Mouse (Mus musculus): Measurements from ENCODE around the gene Gm44965. TPM values are rescaled to one million over a fixed set of nuclear protein-coding genes. Genes with fewer than 3 reads are reported as not detected.
"Not testable (repeated sequence)": the region's sequence is repeated elsewhere in the genome, so short reads cannot be mapped to it uniquely, and the experiment has no call there.

The Gm44965 gene
- polyA plus RNA-seq, 1 experiment from 2014 or later, result 2.3 TPM

DNA sequence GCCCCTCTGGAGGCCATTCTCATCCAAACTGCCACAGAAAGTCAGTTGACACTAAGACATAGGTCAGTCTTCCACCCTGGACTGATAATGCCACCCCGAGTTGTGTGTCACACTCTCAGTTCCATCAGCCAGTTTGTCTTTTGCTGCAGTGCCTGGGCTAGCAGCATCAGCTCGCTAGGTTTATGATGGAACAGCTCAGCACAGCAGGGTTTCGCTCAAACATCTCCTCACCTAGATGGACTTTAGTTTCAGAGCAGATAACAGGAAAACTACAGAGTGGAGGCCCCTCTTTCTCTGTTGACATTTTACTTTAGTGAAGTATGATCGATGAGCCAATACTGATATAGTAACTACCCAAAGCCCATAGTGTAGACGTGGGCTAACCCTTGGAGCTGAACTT lies 21.0 kb downstream of the Gm44965 start:
- Histone ChIP-seq H3K27me3 (ENCODE audit: poor library complexity, severe bottlenecking) (no peaks in the 10 kb centered on the region), H3K36me3 (replicated peaks) (peaks cover 53% of the 10 kb centered on the region), H3K4me3 (no peak overlapping the region), H3K4me1 (no peaks in the 10 kb centered on the region), H3K9me3 (no peaks in the 10 kb centered on the region), H3K27ac (no peak overlapping the region)
- DNase-seq (ENCODE audit: extremely low spot score, low spot score), result no peak
- 96% methylated on average over 5 of the region's 5 CpGs for WGBS

DNA sequence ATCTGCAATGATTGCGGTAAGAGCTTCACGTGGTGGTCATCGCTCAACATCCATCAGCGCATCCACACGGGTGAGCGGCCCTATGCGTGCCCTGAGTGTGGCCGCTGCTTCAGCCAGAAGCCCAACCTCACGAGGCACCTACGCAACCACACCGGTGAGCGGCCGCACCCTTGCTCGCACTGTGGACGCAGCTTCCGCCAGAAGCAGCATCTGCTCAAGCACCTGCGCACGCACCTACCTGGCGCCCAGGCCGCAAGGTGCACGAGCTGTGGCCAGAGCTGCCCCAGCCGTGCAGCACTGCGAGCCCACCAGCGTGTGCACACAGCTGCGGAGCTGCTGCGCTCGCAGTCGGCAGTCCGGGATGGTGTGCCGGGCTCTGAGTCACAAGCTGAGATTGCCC lies 26.3 kb downstream of the Gm44965 start:
- no peak for DNase-seq (ENCODE audit: extremely low spot score, low spot score)
- no peak overlapping the region for H3K4me3 ChIP-seq
- H3K9me3 ChIP-seq, result no peaks in the 10 kb centered on the region
- peaks cover 45% of the 10 kb centered on the region for H3K36me3 ChIP-seq (replicated peaks)
- H3K4me1 ChIP-seq, result no peaks in the 10 kb centered on the region
- H3K27me3 ChIP-seq (ENCODE audit: poor library complexity, severe bottlenecking), result peaks cover 2% of the 10 kb centered on the region
- WGBS, result 95% methylated on average over 30 of the region's 30 CpGs
- H3K27ac ChIP-seq, result no peak overlapping the region

DNA sequence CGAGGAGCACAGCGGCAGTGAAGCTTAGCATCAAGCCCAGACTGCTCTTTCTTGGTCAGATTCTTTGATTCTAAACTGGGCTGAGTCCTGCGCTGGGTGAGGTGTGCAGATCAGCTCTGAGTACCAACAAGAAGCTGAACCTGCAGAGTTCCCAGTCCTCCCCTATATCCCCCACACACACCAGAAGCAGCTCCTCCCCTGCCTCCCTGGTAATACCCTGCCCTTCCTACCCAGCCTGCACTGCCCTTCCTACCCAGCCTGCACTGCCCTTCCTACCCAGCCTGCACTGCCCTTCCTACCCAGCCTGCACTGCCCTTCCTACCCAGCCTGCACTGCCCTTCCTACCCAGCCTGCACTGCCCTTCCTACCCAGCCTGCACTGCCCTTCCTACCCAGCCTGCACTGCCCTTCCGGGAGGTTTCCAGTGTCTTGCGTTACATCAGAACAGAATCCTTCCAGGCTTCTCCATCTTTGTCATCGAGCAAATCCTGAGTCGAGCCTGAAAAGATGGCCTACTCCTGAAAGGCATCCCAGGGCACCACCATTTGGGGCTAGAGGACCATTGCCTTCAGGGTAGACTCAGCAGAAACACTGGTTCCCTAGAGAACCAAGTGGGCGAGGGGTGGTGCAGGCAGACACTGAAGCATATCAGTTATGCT lies 28.6 kb downstream of the Gm44965 start:
- not testable (repeated sequence) for H3K27ac ChIP-seq; H3K4me3 ChIP-seq; H3K9me3 ChIP-seq; DNase-seq (ENCODE audit: extremely low spot score, low spot score)
- 83% methylated on average over 8 of the region's 8 CpGs for WGBS
- peaks cover 11% of the 10 kb centered on the region for H3K4me1 ChIP-seq
- H3K27me3 ChIP-seq (ENCODE audit: poor library complexity, severe bottlenecking), result peaks cover 25% of the 10 kb centered on the region
- H3K36me3 ChIP-seq (replicated peaks), result peaks cover 34% of the 10 kb centered on the region

DNA sequence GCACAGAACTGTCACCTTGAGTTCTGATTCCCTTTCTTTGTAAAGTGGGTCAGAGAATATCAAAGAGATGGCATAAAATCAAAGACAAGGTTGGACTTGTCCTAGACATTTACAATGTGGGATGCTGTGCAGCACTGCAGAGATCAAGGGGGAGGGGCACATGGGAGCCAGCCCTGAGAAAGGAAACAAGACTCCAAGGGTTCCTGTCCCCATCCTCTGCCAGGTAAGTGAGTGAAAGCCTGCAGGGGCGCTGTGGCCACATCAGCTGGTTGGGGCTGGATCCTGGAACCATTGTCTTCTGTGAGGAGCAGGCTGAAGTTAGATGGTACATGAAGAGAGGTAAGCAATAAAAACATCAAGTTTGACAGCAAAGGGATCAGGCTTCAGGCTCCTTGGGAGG lies 29.7 kb downstream of the Gm44965 start:
- H3K27me3 ChIP-seq (ENCODE audit: poor library complexity, severe bottlenecking), result peaks cover 36% of the 10 kb centered on the region
- WGBS, result 25% methylated on average over 1 of the region's 1 CpGs
- DNase-seq (ENCODE audit: extremely low spot score, low spot score), result no peak
- peaks cover 31% of the 10 kb centered on the region for H3K36me3 ChIP-seq (replicated peaks)
- H3K4me1 ChIP-seq, result peaks cover 17% of the 10 kb centered on the region
- H3K4me3 ChIP-seq, result no peak overlapping the region
- H3K9me3 ChIP-seq, result no peaks in the 10 kb centered on the region
- H3K27ac ChIP-seq, result no peak overlapping the region

DNA sequence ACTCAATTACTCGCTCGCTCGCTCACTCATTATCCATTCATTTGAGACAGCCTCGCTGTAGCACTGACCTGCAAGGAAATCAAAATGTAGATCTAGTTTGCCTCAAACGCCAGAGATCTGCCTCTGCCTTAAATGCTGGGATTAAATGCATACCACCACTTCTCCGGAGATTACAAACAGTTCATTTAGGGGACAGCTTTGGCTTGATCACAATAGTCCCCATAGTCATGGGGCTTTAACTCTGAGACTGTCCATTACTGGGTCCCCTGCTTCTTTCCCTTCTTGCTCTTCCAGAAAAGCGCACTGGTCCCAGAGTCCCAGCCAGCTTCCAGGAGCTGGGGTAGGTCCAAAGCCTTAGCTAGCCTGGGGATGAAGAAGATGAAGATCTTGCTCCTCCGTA lies 32.7 kb downstream of the Gm44965 start, which contains the start of gene AI854703:
AI854703 (plus strand) TSS at position 301 of the 400 bp plus-strand sequence.
- H3K9me3 ChIP-seq, result no peaks in the 10 kb centered on the region
- peaks cover 31% of the 10 kb centered on the region for H3K4me1 ChIP-seq
- peak within 1 kb of the TSS; percentile 63 for H3K27ac ChIP-seq
- 22% methylated on average over 8 of the region's 8 CpGs for WGBS
- H3K36me3 ChIP-seq (replicated peaks), result peaks cover 4% of the 10 kb centered on the region
- no peak for DNase-seq (ENCODE audit: extremely low spot score, low spot score)
- H3K27me3 ChIP-seq (ENCODE audit: poor library complexity, severe bottlenecking), result peaks cover 66% of the 10 kb centered on the region
- peak within 1 kb of the TSS; percentile 58 for H3K4me3 ChIP-seq

DNA sequence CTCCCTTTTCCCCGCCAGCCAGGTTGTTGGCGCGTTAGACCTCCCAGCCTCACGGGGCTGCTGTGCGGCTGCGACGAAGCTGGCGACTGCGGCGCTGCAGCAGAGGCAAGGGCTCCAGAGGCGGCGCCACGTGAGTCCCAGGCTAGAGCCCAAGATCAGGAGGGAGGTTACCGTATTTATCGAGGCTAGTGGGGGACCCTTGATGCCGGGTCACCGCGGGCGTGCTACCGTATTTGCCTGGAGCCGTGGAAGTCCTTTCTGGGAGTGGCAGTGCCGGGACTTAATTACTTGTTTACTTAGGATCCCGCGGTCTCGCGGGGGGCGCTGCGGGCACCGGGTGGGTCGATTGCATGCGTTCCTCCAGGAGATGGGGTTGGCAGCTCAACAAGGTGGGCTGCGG lies 33.2 kb downstream of the Gm44965 start:
- WGBS, result under 1% methylated on average over 32 of the region's 32 CpGs
- peaks cover 72% of the 10 kb centered on the region for H3K27me3 ChIP-seq (ENCODE audit: poor library complexity, severe bottlenecking)
- no peaks in the 10 kb centered on the region for H3K36me3 ChIP-seq (replicated peaks)
- peak overlapping the region; percentile 58 for H3K4me3 ChIP-seq
- no peaks in the 10 kb centered on the region for H3K9me3 ChIP-seq
- H3K27ac ChIP-seq, result peak overlapping the region; percentile 63
- H3K4me1 ChIP-seq, result peaks cover 31% of the 10 kb centered on the region
- DNase-seq (ENCODE audit: extremely low spot score, low spot score), result peak; percentile 56

DNA sequence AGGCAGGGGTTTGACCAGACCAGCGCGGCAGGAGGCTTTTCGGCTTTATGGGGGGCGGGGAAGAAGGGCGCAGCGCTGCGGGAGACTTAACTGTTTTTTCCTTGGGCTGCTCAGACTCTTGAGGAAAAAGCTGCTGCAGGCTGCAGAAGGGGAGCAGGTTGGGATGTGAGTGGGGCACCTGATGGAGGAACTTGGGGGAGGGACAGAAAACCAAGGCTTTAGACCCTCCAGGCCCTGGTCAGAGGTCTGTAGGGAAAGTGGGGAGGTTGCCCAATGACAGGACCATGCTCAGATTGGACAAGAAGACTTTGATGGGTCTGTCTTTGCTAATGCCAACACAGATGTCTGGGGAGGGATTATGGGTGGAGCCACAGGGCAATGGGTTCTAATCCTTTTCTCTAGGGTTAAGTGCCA lies 33.8 kb downstream of the Gm44965 start:
- DNase-seq (ENCODE audit: extremely low spot score, low spot score), result no peak
- 1% methylated on average over 7 of the region's 7 CpGs for WGBS
- peaks cover 72% of the 10 kb centered on the region for H3K27me3 ChIP-seq (ENCODE audit: poor library complexity, severe bottlenecking)

DNA sequence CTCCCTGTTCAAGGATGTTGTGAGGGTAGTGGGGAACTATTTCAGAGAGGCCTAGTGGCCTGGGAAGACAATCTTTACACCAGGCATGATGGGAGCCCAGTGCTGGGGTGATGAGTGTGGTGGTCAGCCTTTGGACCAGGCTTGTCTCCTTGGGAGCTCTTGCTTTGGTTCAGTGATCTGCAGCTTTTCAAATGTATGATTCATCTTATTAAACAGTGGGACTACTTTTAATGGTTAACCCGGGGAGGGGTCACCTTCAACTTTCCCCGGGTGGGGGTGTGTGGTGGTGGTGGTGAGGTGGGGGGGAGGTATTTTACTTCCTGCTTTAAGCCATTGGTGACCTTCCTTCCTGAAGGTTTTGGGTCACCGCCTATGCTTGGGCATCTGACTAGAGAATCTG lies 34.6 kb downstream of the Gm44965 start:
- 86% methylated on average over 3 of the region's 3 CpGs for WGBS
- Histone ChIP-seq H3K27me3 (ENCODE audit: poor library complexity, severe bottlenecking) (peaks cover 72% of the 10 kb centered on the region), H3K27ac (no peak overlapping the region), H3K36me3 (replicated peaks) (no peaks in the 10 kb centered on the region), H3K4me3 (no peak overlapping the region), H3K4me1 (peaks cover 31% of the 10 kb centered on the region), H3K9me3 (no peaks in the 10 kb centered on the region)
- DNase-seq (ENCODE audit: extremely low spot score, low spot score), result no peak

More for the DNA sequence above, 33.8 kb downstream of the Gm44965 start:
- H3K4me3 ChIP-seq, result peak overlapping the region; percentile 58
- H3K36me3 ChIP-seq (replicated peaks), result no peaks in the 10 kb centered on the region
- peaks cover 31% of the 10 kb centered on the region for H3K4me1 ChIP-seq
- H3K27ac ChIP-seq, result peak overlapping the region; percentile 63; the same call in 1 of the 2 replicates
- no peaks in the 10 kb centered on the region for H3K9me3 ChIP-seq

DNA sequence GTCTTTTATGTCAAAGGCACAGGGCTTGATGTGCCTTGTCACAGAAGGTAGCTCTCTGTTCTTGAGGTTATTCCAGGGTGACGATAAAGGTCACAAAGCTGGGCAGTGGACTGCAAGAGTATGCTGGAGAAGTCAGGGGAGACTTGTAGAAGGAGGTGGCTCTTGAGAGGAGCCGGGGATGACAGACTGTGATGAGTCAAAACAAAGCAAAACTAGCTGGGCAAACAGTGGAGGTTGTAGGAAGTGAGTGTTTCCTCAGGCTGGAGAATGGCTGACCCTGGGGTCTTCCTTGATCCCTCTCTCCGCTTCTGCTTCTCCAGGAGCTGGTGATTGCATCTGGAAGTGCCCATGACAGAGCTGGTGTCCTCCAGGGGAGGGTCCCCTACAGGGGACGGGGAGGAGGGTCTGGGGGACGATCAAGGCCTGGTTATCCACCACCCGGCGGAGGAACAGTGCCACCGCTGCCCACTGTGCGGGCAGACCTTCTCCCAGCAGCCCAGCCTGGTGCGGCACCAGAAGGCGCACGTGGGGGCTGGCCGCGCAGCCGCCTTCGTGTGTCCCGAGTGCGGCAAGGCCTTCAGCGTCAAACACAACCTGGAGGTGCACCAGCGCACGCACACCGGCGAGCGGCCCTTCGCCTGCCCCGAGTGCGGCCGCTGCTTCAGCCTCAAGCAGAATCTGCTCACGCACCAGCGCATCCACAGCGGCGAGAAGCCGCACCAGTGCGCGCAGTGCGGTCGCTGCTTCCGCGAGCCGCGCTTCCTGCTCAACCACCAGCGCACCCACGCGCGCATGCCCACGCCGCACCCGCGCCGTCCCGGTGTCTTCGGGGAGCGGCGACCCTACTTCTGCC lies 35.3 kb downstream of the Gm44965 start:
- 14% methylated on average over 54 of the region's 54 CpGs for WGBS
- Histone ChIP-seq H3K4me1 (peaks cover 31% of the 10 kb centered on the region), H3K27me3 (ENCODE audit: poor library complexity, severe bottlenecking) (peaks cover 72% of the 10 kb centered on the region), H3K4me3 (peak overlapping the region; percentile 56), H3K9me3 (no peaks in the 10 kb centered on the region), H3K36me3 (replicated peaks) (no peaks in the 10 kb centered on the region), H3K27ac (peak overlapping the region; percentile 60; the same call in 1 of the 2 replicates)
- peak; percentile 35 for DNase-seq (ENCODE audit: extremely low spot score, low spot score)

DNA sequence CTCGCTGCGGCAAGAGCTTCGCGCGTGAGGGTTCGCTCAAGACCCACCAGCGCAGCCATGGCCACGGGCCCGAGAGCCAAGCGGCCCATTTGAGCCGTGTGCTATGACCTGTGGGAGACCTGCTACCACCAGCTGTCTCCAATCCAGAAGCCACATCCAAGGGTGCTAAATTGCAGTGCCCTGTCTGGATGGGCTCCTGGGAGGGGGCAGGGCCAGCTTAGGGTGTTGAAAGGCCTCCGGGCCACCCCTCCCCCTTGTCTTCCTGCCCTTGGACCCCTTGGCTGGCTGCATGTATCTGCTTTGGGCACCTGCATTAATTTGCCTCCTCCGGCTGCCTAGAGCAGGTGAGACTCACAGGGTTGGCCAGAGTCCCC lies 35.9 kb downstream of the Gm44965 start:
- H3K27me3 ChIP-seq (ENCODE audit: poor library complexity, severe bottlenecking), result peaks cover 72% of the 10 kb centered on the region
- DNase-seq (ENCODE audit: extremely low spot score, low spot score), result no peak
- H3K4me1 ChIP-seq, result peaks cover 31% of the 10 kb centered on the region
- 30% methylated on average over 13 of the region's 13 CpGs for WGBS
- H3K9me3 ChIP-seq, result no peaks in the 10 kb centered on the region
- peak overlapping the region; percentile 60; the same call in 1 of the 2 replicates for H3K27ac ChIP-seq
- H3K4me3 ChIP-seq, result peak overlapping the region; percentile 56
- no peaks in the 10 kb centered on the region for H3K36me3 ChIP-seq (replicated peaks)

DNA sequence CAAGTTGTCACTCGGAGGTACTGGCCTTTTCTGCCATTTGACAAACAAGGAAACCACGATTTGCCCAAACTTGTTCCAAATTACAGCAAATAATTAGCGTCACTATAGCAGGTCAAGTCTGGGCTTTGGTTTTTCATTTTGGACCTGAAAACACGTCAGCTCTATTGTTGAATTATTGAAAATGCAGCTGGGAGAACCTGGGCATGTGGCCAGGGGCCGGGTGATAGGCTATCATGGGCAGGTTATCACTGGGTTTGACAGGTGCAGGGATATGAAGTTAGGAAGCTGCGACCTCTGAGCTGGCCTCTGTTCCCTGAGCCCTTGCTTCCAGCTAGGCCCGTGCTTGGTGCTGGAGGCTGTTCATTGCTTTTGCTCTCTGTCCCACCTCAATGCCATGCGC lies 37.1 kb downstream of the Gm44965 start:
- no peak for DNase-seq (ENCODE audit: extremely low spot score, low spot score)
- Histone ChIP-seq H3K4me1 (peaks cover 31% of the 10 kb centered on the region), H3K36me3 (replicated peaks) (no peaks in the 10 kb centered on the region), H3K27me3 (ENCODE audit: poor library complexity, severe bottlenecking) (peaks cover 62% of the 10 kb centered on the region), H3K27ac (no peak overlapping the region), H3K4me3 (no peak overlapping the region), H3K9me3 (no peaks in the 10 kb centered on the region)
- WGBS, result 92% methylated on average over 8 of the region's 8 CpGs

DNA sequence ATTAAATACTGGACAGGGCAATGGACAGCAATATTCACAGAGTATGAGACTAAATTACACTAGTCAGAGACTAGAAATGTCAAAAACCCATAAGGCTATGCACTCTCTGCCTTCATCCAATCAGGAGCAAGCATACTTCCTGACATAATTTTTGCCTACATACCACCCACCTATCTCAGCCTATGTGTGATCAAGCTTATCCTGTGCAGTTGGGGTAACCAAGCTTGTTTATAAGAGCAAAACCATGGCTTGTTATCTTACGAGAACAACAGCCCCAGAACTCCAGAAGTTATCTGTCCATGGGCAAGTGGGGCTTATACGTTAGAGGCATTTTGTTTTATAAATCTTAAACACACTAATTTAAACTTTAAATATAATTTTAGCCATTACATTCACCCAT lies 41.4 kb downstream of the Gm44965 start:
- no peaks in the 10 kb centered on the region for H3K36me3 ChIP-seq (replicated peaks)
- peaks cover 19% of the 10 kb centered on the region for H3K27me3 ChIP-seq (ENCODE audit: poor library complexity, severe bottlenecking)
- WGBS, result 86% methylated on average over 2 of the region's 2 CpGs
- H3K4me3 ChIP-seq, result no peak overlapping the region
- H3K27ac ChIP-seq, result no peak overlapping the region
- DNase-seq (ENCODE audit: extremely low spot score, low spot score), result no peak
- H3K4me1 ChIP-seq, result peaks cover 15% of the 10 kb centered on the region
- H3K9me3 ChIP-seq, result no peaks in the 10 kb centered on the region

DNA sequence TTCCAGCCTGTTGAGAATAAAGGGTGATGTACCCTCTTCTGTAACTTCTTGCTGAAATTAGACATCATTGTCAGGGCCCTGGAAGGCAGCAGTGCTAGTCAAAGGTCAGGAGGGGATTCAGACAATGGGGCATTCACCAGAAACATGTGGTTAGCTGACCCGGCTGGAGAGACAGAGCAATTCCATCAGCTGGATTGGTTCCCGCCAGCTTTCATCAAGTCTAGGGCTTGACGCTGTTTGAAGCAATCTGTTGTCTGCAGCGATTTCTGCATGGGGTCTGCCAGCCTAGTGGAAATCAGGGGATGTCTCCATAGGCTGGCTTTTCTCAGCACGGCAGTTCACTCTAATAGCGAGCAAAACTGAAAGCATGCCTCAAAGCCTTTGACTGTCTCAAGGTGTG lies 42.8 kb downstream of the Gm44965 start:
- no peaks in the 10 kb centered on the region for H3K36me3 ChIP-seq (replicated peaks)
- H3K4me1 ChIP-seq, result peaks cover 15% of the 10 kb centered on the region
- peaks cover 5% of the 10 kb centered on the region; the same call in 1 of the 2 replicates for H3K27me3 ChIP-seq (ENCODE audit: poor library complexity, severe bottlenecking)
- H3K4me3 ChIP-seq, result no peak overlapping the region
- no peaks in the 10 kb centered on the region for H3K9me3 ChIP-seq
- no peak for DNase-seq (ENCODE audit: extremely low spot score, low spot score)
- 53% methylated on average over 6 of the region's 6 CpGs for WGBS
- no peak overlapping the region for H3K27ac ChIP-seq

All from forebrain, embryonic 10.5 days (tissue).